Mouse (Mus musculus): ENCODE results near the gene Usp38. TPM values are rescaled to one million over a fixed set of nuclear protein-coding genes. Genes with fewer than 3 reads are reported as not detected.

Usp38 gene
- polyA plus RNA-seq, 1 experiment from 2014 or later: 18.5 TPM

DNA sequence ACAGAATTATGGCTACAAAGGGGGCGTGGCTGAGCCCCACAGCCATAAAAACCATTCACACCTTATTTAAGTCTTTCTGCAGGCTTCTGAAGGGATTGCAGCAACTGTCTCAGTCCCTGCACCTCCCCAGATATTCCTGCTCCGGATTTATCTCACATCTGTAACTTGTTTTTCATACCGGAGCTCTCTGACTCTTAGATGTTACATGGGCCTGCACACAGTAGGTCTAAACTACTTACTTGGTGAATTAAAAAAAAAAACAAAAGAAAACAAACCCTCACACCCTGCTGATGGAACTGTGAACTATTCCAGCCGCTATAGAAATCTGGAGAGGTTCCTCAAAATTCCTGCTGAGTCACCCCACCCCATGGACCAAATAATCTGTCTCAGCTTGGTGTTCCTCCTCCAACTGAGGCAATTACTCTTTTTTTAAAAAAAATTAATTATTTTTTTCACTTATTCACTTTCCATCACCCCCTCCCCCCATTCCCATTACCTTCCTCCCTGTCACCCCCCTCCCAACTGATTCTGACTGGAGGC lies 53.6 kb downstream of the Usp38 start:
- H3K27me3 ChIP-seq: no peaks in the 10 kb centered on the region
- peaks cover 11% of the 10 kb centered on the region for H3K4me1 ChIP-seq (replicated peaks)
- no peak overlapping the region for H3K4me3 ChIP-seq
- no peak overlapping the region for H3K4me2 ChIP-seq
- WGBS: 70% methylated on average over 4 of the region's 4 CpGs
- no peaks in the 10 kb centered on the region for H3K36me3 ChIP-seq
- ATAC-seq (ENCODE audit: low read depth): no peak
- no peaks in the 10 kb centered on the region for H3K9me3 ChIP-seq
- no peak overlapping the region for H3K27ac ChIP-seq (replicated peaks)
- H3K9ac ChIP-seq: no peak overlapping the region

DNA sequence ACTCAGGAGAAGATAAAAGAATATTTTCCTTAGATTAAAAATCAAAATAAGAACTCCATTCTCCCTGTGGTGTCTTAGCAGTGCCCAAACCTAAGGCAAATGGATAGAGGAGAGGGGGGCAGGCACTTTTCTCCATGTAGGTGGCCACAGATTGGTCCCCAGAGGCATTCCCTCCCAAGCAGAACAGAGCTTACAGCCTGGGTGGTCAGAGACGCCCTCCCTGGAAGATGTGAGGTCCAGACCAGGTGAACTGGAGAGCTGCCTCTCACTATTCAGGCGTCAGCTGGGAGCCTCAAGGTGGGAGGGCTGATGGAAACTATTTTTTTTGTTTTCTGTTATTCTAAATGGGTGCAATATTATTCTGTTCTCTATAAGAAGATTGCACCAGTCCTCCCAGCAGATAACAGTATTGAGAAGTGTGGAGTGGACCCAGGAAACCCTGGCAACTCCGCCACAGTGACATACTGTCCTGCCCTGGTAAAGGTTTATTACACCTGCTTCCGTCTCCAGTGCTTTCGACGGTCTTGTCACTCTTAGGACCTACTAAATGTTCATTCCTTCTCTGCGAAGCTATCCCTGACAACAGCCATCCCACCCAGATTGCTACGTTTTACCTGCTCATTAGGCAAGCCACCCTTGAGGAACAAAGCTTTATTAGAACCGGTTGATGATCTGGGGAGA lies 55.0 kb downstream of the Usp38 start:
- peaks cover 5% of the 10 kb centered on the region; the same call in 1 of the 2 replicates for H3K9me3 ChIP-seq
- H3K4me2 ChIP-seq: no peak overlapping the region
- 0 out of 2 replicates have a peak overlapping the region, but pooled peaks have one; percentile 4 for H3K27ac ChIP-seq (replicated peaks)
- H3K4me3 ChIP-seq: no peak overlapping the region
- peaks cover 11% of the 10 kb centered on the region for H3K4me1 ChIP-seq (replicated peaks)
- WGBS: 70% methylated on average over 9 of the region's 9 CpGs
- ATAC-seq (ENCODE audit: low read depth): no peak
- no peaks in the 10 kb centered on the region for H3K27me3 ChIP-seq
- H3K36me3 ChIP-seq: no peaks in the 10 kb centered on the region
- no peak overlapping the region for H3K9ac ChIP-seq

DNA sequence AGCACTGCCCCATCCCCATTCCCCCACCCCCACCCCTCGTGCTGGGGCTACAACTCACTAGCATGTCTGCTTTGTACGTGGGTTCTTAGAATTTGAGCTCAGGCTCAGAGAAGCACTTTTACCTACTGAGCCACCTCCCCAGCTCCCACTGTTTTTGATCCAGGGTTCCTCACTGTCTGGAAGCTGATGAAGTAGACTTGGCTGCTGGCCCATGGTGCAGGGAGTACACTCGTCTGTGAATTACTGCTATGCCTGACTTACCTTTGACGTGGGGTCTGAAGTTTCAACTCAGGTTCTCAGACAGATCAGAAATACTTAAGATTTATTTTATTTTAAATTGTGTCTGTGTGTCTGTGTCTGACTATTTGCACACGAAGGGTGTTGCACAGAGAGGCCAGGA lies 57.0 kb downstream of the Usp38 start:
- no peaks in the 10 kb centered on the region for H3K36me3 ChIP-seq
- H3K27ac ChIP-seq (replicated peaks): 0 out of 2 replicates have a peak overlapping the region, but pooled peaks have one; percentile 9
- no peaks in the 10 kb centered on the region for H3K27me3 ChIP-seq
- H3K4me1 ChIP-seq (replicated peaks): peaks cover 15% of the 10 kb centered on the region
- peaks cover 5% of the 10 kb centered on the region; the same call in 1 of the 2 replicates for H3K9me3 ChIP-seq
- H3K9ac ChIP-seq: no peak overlapping the region
- no peak for ATAC-seq (ENCODE audit: low read depth)
- no peak overlapping the region for H3K4me3 ChIP-seq
- 72% methylated on average over 5 of the region's 5 CpGs for WGBS
- no peak overlapping the region for H3K4me2 ChIP-seq

DNA sequence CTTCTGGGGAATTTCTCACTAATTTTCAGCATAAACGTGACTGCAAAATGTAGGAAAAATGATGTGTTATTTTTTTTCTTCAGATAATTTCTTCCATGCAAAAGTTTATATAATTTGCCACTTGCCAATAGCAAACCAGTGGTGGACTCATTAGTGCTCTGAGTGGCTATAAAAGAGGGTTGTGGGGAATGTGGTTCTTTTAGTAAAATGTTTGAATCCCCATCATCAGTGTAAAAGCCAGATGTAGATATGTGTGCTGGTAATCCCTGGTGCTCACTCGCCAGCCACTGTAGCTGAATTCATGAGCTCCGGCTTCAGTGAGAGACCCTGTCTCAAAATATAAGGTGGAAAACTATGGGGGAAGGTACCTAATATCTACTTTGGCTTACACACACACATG lies 61.8 kb downstream of the Usp38 start:
- peak; percentile 64; the same call in 1 of the 2 replicates for ATAC-seq (ENCODE audit: low read depth)
- Histone ChIP-seq H3K4me2 (no peak overlapping the region), H3K27me3 (no peaks in the 10 kb centered on the region), H3K9ac (no peak overlapping the region), H3K4me1 (replicated peaks) (peaks cover 17% of the 10 kb centered on the region), H3K4me3 (no peak overlapping the region), H3K9me3 (peaks cover 5% of the 10 kb centered on the region; the same call in 1 of the 2 replicates), H3K36me3 (no peaks in the 10 kb centered on the region), H3K27ac (replicated peaks) (peak overlapping the region; percentile 54)
- WGBS: 60% methylated on average over 3 of the region's 3 CpGs

DNA sequence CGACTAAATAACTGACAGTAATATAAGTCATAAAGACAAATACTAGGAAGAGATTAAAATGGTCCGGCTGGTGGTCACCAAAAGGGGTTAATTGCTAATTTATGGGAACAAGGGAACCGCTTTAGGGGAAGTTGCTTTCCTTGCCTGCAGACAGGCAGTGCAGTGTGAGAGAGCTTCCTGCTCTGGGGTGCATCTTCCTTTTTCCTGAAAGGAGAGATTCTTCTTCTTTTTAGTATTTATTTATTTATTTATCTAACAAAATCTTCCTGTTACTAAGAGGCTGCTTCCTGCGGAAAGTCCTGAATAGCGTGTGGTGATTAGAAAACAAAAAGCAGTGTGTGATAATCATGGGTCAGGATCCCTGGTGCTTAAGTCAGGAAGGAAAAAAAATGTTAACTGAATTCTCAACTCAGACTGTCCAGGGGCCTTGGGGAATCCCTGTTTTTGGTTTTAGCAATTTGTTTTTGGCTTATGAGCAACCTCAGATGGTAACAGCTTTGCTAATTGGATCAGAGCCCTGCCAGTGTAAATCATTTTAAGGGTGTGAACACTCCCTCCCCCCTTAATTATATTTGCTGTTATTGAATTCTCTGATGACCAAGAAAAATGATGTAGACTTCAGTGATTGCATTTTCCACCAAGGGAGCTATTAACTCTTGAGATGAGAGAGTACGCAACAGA lies 62.4 kb downstream of the Usp38 start:
- peaks cover 5% of the 10 kb centered on the region; the same call in 1 of the 2 replicates for H3K9me3 ChIP-seq
- H3K36me3 ChIP-seq: no peaks in the 10 kb centered on the region
- H3K27ac ChIP-seq (replicated peaks): peak overlapping the region; percentile 69
- H3K4me1 ChIP-seq (replicated peaks): peaks cover 17% of the 10 kb centered on the region
- ATAC-seq (ENCODE audit: low read depth): peak; percentile 66
- no peak overlapping the region for H3K4me2 ChIP-seq
- no peak overlapping the region for H3K4me3 ChIP-seq
- no peak overlapping the region for H3K9ac ChIP-seq
- no peaks in the 10 kb centered on the region for H3K27me3 ChIP-seq
- 35% methylated on average over 6 of the region's 6 CpGs for WGBS

DNA sequence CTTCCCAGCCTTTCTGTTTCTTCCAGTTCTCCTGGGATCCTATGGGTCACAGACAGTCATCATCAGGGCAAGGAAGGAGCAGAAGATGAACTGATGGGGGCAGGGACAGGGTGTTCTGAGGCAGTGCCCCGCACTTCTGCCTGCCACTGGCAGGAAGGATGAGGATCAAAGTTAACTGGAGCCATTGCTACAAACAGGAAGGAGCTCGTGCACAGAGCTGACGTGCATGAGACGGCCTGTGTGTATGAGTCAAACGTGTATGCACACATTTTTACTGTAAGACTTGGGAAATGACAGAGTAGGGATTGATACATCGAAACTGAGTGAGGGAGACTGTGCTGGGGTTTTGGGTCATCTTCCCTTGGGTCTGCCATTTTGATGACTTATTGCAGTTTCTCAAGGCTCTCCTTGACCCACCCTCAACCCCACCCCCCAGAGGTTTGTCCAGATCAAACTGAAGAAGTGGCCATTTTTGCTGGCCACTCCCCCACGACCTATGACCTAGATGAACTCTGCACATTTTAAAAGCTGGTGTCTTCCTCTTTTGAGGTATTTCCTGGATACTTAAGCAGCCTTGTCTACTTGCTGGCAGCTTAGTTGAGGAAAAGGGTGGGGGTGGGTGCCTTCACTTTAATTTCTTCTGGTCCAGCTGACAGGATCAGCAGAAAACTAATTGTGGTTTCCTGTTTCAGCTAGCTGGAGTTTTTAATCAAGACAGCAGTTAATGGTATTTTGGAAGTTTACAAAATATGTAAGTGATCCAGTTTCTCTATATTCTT lies 66.1 kb downstream of the Usp38 start:
- Histone ChIP-seq H3K27me3 (no peaks in the 10 kb centered on the region), H3K27ac (replicated peaks) (no peak overlapping the region), H3K4me3 (no peak overlapping the region), H3K9me3 (no peaks in the 10 kb centered on the region), H3K4me1 (replicated peaks) (peaks cover 17% of the 10 kb centered on the region), H3K9ac (no peak overlapping the region), H3K36me3 (no peaks in the 10 kb centered on the region), H3K4me2 (no peak overlapping the region)
- ATAC-seq (ENCODE audit: low read depth): no peak
- 82% methylated on average over 7 of the region's 7 CpGs for WGBS

DNA sequence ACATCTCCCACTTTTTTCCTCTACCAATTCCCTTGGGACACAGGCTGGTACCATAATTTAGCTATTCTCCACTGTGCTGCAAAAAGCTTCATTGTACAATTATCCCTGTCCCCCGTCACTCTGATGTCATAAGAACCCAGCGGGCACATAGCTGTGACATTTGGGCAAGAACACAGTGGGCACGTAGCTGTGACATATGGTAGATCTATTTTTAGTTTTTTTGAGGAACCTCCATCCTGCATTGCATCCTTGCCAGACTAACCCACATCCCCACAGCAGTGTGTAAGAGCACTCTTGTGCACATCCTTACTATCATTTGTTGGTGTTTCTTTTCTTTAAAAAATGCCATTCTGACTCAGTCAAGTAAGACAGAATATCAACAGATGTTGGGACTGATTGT lies 71.0 kb downstream of the Usp38 start:
- no peak for ATAC-seq (ENCODE audit: low read depth)
- no peak overlapping the region for H3K4me3 ChIP-seq
- H3K27me3 ChIP-seq: no peaks in the 10 kb centered on the region
- WGBS: 81% methylated on average over 3 of the region's 3 CpGs
- no peaks in the 10 kb centered on the region for H3K36me3 ChIP-seq
- no peaks in the 10 kb centered on the region for H3K4me1 ChIP-seq (replicated peaks)
- H3K27ac ChIP-seq (replicated peaks): no peak overlapping the region
- no peak overlapping the region for H3K4me2 ChIP-seq
- H3K9ac ChIP-seq: no peak overlapping the region
- H3K9me3 ChIP-seq: no peaks in the 10 kb centered on the region

DNA sequence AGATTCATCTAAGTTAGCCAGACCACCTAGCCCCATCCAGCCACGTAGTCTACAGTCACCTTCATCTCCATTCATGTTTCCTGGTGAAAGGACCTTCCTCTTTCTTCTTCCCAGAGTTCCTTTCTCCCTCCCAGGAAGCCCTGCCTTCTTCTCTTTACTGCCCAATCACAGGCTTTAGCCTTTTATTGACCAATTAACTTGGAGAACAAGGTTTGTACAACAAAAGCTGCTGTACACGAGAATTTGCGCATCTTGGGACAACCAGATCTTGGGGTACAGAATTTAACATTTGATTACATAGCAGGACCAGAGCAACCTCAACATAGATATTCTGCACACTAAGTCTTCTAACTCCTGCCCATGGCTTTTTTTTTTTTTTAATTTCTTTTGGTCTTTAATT lies 73.1 kb downstream of the Usp38 start:
- Histone ChIP-seq H3K36me3 (no peaks in the 10 kb centered on the region), H3K4me2 (no peak overlapping the region), H3K9me3 (no peaks in the 10 kb centered on the region), H3K4me3 (no peak overlapping the region), H3K9ac (no peak overlapping the region), H3K27me3 (no peaks in the 10 kb centered on the region), H3K27ac (replicated peaks) (no peak overlapping the region), H3K4me1 (replicated peaks) (peaks cover 6% of the 10 kb centered on the region; the same call in 1 of the 2 replicates)
- ATAC-seq (ENCODE audit: low read depth): no peak
- WGBS: 84% methylated on average over 3 of the region's 3 CpGs

DNA sequence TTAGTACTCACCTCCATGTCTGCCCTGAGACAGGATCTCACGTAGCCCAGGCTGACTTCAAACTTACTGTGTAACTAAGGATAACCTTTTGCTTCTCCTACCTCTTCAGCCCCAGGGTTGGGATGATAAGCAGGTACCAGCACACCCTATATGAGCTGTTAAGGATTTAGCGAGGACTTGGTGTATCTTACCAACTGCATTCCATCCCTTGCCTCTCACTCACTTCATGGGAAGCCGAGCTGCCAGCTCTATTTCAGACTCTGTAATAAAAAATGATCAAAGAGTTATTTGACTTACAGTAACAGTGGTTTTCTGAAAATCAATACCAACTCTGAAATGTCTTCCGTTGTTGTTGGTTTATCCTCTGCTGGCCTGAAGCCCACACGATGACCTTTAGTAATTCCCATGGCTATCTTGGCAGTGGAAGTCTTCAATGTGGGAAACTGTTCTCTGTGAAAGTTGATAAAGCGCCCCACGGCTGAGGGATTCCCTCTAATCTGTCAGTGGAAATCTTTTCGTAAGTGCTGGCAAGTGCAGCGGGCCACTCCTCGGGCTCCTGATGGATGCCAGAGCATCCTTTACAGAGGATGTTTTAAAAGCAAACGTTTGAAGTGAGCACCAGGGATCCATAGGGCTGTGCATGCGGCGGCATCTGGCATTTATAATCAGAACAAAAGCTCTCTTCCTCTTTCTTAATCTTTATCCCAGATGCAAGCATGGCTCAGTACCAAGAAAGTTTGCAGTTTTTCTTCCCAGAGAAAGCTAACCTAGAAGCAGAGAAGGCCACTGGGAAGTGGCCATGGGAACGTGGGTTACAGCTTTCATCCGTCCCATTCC lies 76.7 kb downstream of the Usp38 start:
- no peak for ATAC-seq (ENCODE audit: low read depth)
- Histone ChIP-seq H3K9ac (no peak overlapping the region), H3K4me1 (replicated peaks) (peaks cover 6% of the 10 kb centered on the region; the same call in 1 of the 2 replicates), H3K27me3 (no peaks in the 10 kb centered on the region), H3K4me3 (no peak overlapping the region), H3K36me3 (no peaks in the 10 kb centered on the region), H3K27ac (replicated peaks) (peak overlapping the region; percentile 23; the same call in 1 of the 2 replicates), H3K9me3 (no peaks in the 10 kb centered on the region), H3K4me2 (no peak overlapping the region)
- 71% methylated on average over 15 of the region's 15 CpGs for WGBS
